Mouse (Mus musculus) right cerebral cortex, postnatal 4 days (tissue): Measurements from ENCODE around the gene Lmntd1.

Experiments
- DNase-seq: peaks from one replicate; pipeline ENCODE4 v3.0.0-alpha.2; 2022

Gene Lmntd1

DNA sequence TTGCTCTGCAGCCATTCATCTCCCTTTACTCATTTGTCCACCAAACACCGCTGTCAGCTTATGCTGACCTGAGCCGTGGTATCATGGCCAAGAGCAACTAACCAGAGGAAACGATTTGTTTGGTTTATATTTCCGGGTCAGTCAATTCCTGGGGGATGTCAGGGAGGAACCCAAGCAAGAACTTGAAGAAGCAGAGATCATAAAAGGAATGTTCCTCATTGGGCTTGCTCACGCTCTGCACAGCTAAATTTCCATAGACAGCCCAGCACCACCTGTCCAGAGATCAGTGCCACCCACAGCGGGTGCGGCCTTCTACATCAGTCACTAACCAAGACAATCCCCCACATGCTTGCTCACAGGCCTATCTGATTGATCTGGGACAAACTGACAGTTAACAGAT is at the start of gene Lmntd1:
Gene Lmntd1 (minus strand): TSS at position 101 of the 400 bp plus-strand sequence.
- DNase-seq, result no peak

- no peak for DNase-seq
Measured at GRCm38 (mm10) chr6:145660943-145661342, 46.8 kb upstream of the Lmntd1 start.

GRCm38 (mm10) chr6:145659116-145659515 is 45.0 kb upstream of the Lmntd1 start:
- no peak for DNase-seq

DNA sequence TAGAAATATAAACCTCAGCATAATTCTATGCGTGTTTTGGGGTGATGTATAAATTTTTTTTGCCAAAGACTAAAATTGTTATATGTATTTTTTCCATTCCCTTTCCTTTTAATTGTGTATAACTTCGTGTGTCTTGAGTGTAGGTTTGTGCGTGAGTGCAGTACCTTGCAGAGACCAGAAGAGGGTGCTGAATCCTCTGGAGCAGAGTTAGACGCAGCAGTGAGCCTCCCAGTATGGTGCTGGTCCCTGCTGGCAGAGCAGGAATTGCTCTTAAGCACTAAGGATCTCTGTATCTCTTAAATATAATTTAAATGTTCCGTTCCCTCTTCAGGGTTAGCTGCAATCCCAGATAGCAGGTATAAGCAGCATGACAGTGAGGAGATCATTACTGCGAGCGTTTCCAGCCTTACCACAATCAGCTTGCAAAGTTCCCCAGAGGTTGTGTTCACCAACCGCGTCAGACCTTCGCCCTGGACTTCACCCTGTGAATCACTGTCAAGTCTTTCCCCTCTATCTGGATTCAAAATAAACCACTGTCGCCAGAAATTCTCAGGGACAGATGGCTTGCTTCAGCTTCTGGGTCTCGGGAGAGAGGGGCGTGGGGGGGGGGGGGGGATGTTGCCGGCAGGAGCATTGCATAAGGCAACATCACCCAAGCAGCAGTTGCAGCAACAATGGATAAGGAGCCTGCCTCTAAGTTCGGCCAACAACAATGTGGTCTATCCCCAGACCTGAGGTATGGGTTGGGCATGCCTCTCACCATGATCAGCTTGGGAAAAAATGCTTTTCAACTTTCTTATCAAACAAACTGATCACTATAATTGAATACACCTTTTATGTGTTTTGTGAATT is 42.8 kb upstream of the Lmntd1 start:
- no peak for DNase-seq

GRCm38 (mm10) chr6:145655678-145656077 is 41.6 kb upstream of the Lmntd1 start:
- no peak for DNase-seq

- DNase-seq, result no peak
Measured at GRCm38 (mm10) chr6:145654062-145654836, 40.1 kb upstream of the Lmntd1 start.

- no peak for DNase-seq
Measured at GRCm38 (mm10) chr6:145653626-145654025, 39.5 kb upstream of the Lmntd1 start.

DNA sequence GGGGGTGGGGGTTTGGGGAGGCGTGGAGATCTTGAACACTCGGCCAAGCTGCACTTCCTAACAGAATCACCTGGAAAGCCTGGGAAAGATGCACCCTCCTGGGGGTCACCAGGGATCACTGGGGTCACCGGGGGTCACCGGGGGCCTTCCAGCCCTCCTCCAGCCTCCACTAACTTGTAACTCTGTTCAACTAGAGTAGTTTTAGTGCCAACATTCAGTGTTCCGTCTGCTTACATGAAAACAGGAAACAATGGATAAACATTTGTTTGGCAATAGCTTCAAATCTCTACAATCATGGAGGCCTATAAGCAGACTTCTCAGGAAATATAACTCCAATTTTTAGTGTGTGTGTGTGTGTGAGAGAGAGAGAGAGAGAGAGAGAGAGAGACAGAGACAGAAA is 38.9 kb upstream of the Lmntd1 start:
- DNase-seq, result no peak

DNA sequence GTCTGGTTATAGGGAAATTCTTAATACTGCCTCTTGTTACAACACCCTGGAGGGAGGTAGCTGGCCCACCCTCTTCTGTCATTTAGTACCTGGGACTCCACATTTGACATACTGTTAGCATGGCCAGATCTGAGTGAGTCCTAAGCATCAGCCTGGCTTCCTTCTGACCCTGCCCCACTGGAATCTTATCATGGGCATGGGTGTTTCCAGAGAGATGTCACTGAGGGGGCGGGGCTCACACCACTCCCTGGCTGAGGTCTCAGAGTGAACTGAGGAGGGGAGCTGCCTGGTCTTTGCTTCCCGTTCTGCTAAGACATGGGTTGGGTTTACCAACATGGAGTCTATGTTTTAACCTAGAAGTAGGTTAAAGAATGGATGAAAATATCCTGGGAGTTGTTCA is 37.9 kb upstream of the Lmntd1 start:
- no peak for DNase-seq

- no peak for DNase-seq
Measured at GRCm38 (mm10) chr6:145640971-145641506, 26.9 kb upstream of the Lmntd1 start.

- DNase-seq, result no peak
Measured at GRCm38 (mm10) chr6:145638248-145638647, 24.1 kb upstream of the Lmntd1 start.

DNA sequence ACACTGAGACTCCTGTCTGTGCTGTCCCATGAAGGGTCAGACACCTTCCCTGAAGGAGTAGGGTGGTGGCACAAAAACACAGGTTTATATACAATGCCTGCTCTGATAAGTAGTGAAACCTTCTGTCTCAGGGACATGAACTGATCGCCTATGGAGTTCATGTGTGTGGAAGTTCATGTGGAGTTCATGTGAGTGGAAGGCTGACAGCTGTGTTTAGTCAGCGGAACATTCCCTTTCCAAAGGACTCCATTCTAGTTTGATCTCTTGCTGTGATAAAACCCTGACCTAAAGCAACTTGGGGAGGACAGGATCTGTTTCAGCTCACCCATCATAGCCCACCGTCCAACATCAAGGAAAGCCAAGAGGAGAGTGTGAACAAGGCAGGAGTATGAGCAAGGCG is 22.6 kb upstream of the Lmntd1 start:
- DNase-seq, result no peak

DNA sequence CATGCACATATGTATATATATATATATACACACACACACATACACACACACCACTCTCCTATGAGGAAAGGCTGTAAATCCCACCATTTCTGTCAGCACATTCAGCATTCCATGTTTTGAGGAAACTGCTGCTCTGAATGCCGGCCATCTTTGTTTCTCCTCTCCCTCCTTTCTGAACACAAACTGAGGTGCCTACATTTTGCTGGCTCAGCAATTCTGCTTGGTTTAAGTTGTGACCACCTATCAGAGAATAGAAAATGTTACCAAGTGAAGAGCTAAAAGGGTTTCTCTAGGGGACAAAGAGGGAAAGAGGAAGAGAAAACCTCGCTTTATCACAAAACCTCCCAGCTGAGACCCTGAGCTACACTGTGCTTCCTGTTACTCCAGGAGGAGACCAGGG is 20.3 kb upstream of the Lmntd1 start:
- DNase-seq, result no peak

DNA sequence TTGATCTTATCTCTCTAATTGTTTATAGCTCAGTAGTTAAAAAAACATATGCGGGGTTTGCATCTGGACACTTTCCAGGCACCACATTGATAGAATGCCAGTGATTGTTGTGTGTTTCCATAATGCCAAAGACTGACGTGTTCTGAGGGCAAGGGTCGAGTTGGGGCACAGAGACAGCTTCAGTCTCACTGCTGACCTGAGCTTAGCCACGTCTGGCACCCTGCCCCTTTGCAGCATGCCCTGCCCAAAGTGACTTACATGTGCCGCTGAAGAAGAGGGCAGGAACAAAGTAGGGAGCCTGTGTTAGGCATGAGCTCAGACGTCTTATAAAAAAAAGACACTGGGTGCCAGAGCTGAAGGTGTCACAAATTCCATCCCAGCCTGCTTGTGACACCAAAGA is 16.1 kb upstream of the Lmntd1 start:
- DNase-seq, result no peak

DNA sequence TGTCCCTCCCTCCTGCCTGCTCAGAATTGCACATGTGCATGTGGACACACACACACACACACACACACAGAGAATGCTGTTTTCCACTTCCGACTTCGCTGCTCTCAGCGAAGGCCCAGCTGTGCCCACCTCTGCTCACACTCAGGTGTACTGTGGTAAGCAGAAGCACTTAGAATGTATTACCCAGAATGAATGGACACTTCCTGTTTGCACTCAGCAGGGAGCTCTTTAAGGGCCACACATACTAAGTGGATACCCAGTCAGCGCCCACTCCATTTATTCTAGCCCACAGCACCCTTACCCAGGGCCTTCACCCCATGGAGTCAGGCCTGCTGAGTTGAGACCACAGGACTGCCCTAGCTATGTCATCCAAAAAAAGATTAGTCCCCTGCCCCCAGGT is 9.0 kb upstream of the Lmntd1 start:
- no peak for DNase-seq

- DNase-seq, result no peak
Measured at GRCm38 (mm10) chr6:145616402-145617229, 2.5 kb upstream of the Lmntd1 start.

- no peak for DNase-seq
Measured at GRCm38 (mm10) chr6:145615666-145616210, 1.6 kb upstream of the Lmntd1 start, which contains the start of gene Tuba3b. Gene Tuba3b (plus strand): TSS chr6:145615757.

- DNase-seq, result no peak
Measured at GRCm38 (mm10) chr6:145612611-145613010, 1.5 kb downstream of the Lmntd1 start.

DNA sequence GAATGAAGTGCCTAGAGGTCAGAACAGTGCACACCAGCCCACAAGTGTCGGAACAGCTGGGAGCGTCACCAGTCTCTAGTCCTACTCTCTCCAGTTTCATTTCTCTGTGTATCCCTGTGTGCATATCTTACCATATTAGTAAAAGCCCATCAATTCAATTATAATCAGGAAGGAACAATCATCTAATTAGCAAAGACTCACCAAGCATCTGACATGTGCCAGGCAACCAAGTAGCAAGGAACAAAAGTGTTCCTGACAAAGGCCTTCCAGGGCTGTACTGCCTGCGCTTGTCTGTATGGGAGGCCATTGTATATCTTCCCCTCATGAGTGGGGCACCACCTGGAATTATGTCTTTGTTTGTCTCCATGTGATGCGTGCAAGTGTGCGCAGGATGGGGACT is 3.2 kb downstream of the Lmntd1 start:
- no peak for DNase-seq

GRCm38 (mm10) chr6:145608693-145609092 is 5.4 kb downstream of the Lmntd1 start:
- no peak for DNase-seq

- DNase-seq, result no peak
Measured at GRCm38 (mm10) chr6:145607746-145608145, 6.4 kb downstream of the Lmntd1 start.

- DNase-seq, result no peak
Measured at GRCm38 (mm10) chr6:145605203-145605602, 8.9 kb downstream of the Lmntd1 start.

GRCm38 (mm10) chr6:145604648-145605047 is 9.5 kb downstream of the Lmntd1 start:
- DNase-seq, result no peak
